Mouse (Mus musculus): ENCODE data around the gene Rab23.
"Not testable (repeated sequence)": the region's sequence is repeated elsewhere in the genome, so short reads cannot be mapped to it uniquely, and the experiment has no call there.

Rab23 gene

GRCm38 (mm10) chr1:33734001-33734685 is 14.5 kb downstream of the Rab23 start:
- peak in 1 of 2 experiments; percentile 43 for DNase-seq

- DNase-seq, result no peak
Observed at GRCm38 (mm10) chr1:33738281-33738680, 18.6 kb downstream of the Rab23 start.

GRCm38 (mm10) chr1:33738681-33739278 is 19.1 kb downstream of the Rab23 start:
- DNase-seq, result no peak

GRCm38 (mm10) chr1:33739302-33739701 is 19.6 kb downstream of the Rab23 start:
- peak; percentile 55 to 83 for DNase-seq

- peak in 1 of 2 experiments; percentile 39 for DNase-seq
Observed at GRCm38 (mm10) chr1:33742903-33743302, 23.2 kb downstream of the Rab23 start.

DNA sequence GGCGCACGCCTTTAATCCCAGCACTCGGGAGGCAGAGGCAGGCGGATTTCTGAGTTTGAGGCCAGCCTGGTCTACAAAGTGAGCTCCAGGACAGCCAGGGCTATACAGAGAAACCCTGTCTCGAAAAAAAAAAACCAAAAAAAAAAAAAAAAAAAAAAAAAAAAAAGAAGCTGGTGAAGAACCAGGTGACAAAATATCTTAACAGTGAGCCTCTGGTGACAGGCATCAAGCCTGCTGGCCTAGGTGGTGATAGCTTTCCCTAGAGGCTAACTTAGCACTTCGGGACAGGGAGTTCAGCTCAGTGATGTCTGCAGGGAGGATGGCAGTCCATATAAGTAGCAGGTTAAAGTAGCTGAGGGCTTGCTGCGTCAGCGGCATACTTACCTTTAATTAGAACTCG is 25.1 kb downstream of the Rab23 start:
- not testable (repeated sequence) for DNase-seq

DNA sequence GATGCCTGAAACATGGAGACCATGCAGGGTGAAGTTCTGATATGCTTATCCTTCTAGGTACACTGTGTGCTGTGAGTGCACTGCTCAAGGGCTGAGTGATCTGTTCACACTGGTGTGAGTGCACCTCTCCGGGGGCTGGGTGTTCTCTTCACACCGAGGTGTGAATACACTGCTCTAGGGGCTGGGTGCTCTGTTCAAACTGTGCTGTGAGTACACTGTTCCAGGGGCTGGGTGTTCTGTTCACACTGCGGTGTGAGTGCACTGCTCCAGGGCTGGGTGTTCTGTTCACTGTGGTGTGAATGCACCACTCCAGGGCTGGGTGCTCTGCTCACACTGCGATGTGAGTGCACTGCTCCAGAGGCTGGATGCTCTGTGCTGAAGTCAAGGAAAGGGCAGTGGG is 26.2 kb downstream of the Rab23 start:
- DNase-seq, result no peak

DNA sequence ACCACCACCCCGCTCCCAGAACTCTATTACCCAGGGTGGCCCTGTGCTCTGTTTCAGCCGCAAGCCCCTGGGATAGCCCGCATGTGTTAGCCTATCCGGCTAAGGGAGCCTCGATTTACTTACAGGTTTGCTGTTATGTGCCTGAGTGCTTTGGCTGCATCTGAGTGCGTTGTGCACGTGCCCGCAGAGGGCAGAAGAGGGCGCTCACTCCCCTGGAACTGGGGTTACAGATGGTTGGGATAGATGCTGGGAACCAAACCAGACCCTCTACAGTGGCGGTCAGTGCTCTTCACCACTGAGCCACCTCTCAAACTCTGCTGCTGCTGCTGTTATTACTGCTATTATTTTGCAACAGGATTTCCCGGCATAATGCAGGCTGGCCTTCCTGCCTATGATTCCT is 29.4 kb downstream of the Rab23 start:
- no peak for DNase-seq

- not testable (repeated sequence) for DNase-seq
Observed at GRCm38 (mm10) chr1:33749709-33750108, 30.0 kb downstream of the Rab23 start.

GRCm38 (mm10) chr1:33751283-33751682 is 31.6 kb downstream of the Rab23 start:
- DNase-seq, result no peak

DNA sequence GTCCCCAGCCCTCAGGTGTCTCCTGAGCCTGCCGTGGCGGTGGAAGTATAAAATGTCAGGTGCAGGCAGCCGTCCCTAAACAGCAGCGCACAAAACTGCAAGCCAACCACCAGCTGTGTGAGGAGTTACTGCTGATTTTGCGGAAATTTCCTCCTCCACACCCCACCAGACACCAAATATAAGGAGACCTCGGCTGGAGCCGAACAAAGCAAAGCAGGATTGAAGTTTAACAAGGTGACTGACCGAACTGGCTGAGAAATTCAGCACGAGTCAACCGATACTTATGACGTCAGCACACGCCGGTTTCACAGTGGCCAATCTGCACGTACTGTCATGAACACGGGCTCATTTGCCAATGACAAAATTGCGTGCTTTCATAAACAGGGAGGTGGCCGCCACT is 34.4 kb downstream of the Rab23 start:
- peak; percentile 19 to 56 for DNase-seq

DNA sequence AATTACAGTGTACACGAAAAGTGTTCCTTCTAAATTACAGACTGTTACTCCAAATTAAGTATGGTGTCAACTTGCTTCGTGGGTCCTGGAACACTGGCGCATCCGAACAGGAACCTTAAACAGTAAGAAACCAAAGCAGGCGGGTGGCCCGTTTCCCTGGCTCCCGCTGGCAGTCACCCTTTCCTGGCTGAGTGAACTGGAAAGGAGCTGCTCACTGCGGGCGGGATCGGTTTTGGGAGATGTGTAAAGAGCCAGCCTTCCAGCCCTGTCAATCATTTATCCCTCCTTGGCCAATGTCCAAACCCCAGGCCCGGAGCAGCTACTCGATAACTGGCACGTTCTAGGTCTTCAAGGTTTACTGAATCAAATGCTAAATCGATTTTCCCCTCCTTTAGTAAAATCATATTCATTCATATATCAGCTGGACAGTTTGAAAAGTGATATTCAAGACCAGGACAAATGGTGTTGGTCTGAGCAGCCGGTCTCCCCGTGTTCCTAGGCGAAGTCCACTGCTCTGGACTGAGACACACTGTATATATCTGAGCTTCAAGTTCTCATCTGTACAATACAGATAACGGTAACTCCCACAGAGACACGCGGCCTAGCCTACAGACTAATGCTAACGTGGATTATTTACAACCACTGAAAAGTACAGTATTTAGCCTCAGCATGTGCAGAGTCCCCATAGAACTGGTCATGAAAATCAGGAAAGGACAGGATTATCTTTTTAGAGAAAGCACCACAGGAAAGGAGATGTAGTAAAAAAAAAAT is 35.5 kb downstream of the Rab23 start:
- peak; percentile 81 to 87 for DNase-seq

GRCm38 (mm10) chr1:33755799-33756198 is 36.1 kb downstream of the Rab23 start:
- DNase-seq, result no peak

GRCm38 (mm10) chr1:33756258-33757032 is 36.8 kb downstream of the Rab23 start:
- DNase-seq, result no peak

GRCm38 (mm10) chr1:33757033-33757413 is 37.3 kb downstream of the Rab23 start:
- no peak for DNase-seq

- peak; percentile 30 to 44 for DNase-seq
Observed at GRCm38 (mm10) chr1:33757491-33758041, 37.9 kb downstream of the Rab23 start, which contains the start of gene Bag2. TSS of gene Bag2 (minus strand) at chr1:33757795.

GRCm38 (mm10) chr1:33758488-33758887 is 38.8 kb downstream of the Rab23 start:
- no peak for DNase-seq

GRCm38 (mm10) chr1:33763826-33764225 is 44.1 kb downstream of the Rab23 start:
- DNase-seq, result no peak

GRCm38 (mm10) chr1:33765468-33766080 is 45.9 kb downstream of the Rab23 start:
- no peak for DNase-seq

DNA sequence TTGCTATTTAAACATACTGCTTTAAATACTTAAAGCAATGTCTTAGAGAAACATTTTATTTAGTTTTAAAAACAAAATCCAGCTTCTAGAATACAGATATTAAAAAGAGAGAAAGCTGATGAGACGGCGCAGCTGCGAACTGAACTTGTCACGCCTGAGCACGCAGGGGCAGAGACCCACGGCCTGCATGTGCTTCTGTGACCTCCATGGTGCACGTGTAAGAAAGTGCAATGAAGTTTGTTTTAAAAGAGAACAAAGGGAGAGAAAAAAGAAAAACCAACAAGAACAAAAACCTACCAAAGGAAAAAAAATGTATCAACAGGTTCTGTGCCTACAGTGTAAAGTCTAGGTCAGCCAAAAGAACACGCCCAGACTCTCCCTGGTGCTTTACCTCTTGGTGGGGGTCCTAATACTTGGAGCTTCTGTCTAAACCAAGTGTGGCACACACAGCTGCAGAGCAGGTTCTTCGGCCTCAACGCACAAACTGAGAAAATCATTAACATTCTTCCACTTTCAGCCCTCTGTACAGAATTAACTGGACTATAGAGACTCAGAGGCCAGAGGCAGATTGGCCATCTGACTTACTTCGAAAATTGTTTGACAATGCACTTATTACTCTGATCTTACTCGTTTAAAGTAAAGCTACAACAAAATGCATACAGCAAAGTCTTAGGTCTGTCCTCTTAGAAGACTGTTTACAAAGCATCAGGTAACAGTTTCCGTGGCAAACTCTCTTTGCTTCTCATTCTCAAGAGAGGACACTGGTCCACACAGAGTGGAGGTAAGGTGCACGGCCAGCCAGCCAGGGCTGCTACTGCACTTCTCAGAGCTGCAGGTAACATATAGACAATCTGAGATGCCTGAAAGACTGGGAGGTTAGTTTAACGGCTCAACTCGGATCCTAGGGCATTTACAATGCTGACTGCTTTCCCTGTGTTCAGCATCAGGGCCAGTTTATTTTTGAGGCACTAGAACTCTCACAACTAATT is 47.1 kb downstream of the Rab23 start:
- no peak for DNase-seq

All from kidney, adult 8-10 months (tissue).